Mouse (Mus musculus) thymus, postnatal 0 days (tissue): ENCODE data around the gene Zfp507. TPM values are rescaled to one million over a fixed set of nuclear protein-coding genes. Genes with fewer than 3 reads are reported as not detected.

ENCODE experiments used
- DNase-seq: peaks from one replicate; pipeline ENCODE4 v3.0.0-alpha.2; 2015; ENCODE audit warnings: low spot score
- polyA plus RNA-seq: library from polyadenylated mRNA; unstranded; fragments of >200 nt; fragmentation: Nextera tagmentation; extraction: Ambion mirVana; gene quantifications from 2 replicates; pipeline ENCODE4 v1.2.1, GENCODE M21; 2015

Gene Zfp507
- polyA plus RNA-seq, 1 experiment from 2014 or later, result 11.6 TPM

- peak; percentile 68 for DNase-seq
Observed at GRCm38 (mm10) chr7:35740489-35741230, 62.1 kb downstream of the Zfp507 start.

GRCm38 (mm10) chr7:35738871-35739270, 63.9 kb downstream of the Zfp507 start:
- no peak for DNase-seq

- no peak for DNase-seq
Observed at GRCm38 (mm10) chr7:35733313-35734050, 69.3 kb downstream of the Zfp507 start.

- DNase-seq, result no peak
Observed at GRCm38 (mm10) chr7:35732585-35733059, 70.2 kb downstream of the Zfp507 start.

GRCm38 (mm10) chr7:35729621-35730031, 73.2 kb downstream of the Zfp507 start:
- DNase-seq, result peak; percentile 74

- DNase-seq, result no peak
Observed at GRCm38 (mm10) chr7:35728376-35728775, 74.4 kb downstream of the Zfp507 start.

GRCm38 (mm10) chr7:35723035-35723434, 79.8 kb downstream of the Zfp507 start:
- DNase-seq, result no peak

Other genes starting within 250 kb of the Zfp507 start
- gene Nudt19, start 246.7 kb downstream of the Zfp507 start, polyA plus RNA-seq, result 99.2 and 105 TPM in 2 replicates
- gene Rgs9bp, start 217.4 kb downstream of the Zfp507 start, polyA plus RNA-seq, result 0.07 and 0.08 TPM in 2 replicates
- 29.2 and 30.1 TPM in 2 replicates for gene Ankrd27, start 216.8 kb downstream of the Zfp507 start, polyA plus RNA-seq
- 266 and 274 TPM in 2 replicates for gene Pdcd5, start 155.5 kb downstream of the Zfp507 start, polyA plus RNA-seq
- 36.4 and 46.3 TPM in 2 replicates for gene Dpy19l3, start 48.5 kb downstream of the Zfp507 start, polyA plus RNA-seq